Mouse (Mus musculus): ENCODE measurements at regions not wholly inside any gene's neighbourhood (a gene's known extent, or its start where the extent isn't known, plus 50 kb on each side); places are given as distances from the start of the nearest gene placed in this dataset.

DNA sequence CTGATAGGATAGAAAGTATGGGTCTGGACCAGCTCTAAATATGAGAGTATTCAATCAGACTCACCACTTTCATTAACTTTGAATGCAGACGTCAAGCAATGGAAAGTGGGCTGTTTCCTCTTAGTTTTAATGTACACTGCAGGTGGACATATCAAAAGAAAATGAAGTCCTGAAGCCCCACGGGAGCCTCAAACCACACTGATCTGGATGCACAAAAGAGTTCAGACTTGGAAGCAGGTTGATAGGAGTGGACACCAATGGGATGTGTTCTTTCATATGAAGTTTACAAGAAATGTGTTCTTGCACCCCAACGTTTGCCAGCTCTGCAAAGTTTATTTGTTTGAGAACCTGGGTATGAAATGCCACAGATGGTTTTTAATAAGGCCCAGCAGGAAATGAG, 141.0 kb downstream of the Spata18 start:
- TF ChIP-seq CTCF (IDR thresholded peaks at IDR 0.05; ENCODE audit: low read depth) (no peak), EP300 (optimal IDR thresholded peaks at IDR 0.05) (no peak)

All from stomach, postnatal 0 days (tissue).